Mouse (Mus musculus): ENCODE measurements at regions not wholly inside any gene's neighbourhood (a gene's known extent, or its start where the extent isn't known, plus 50 kb on each side); places are given as distances from the start of the nearest gene placed in this dataset.
A peak's percentile ranks its signal among the peaks of the same experiment; 100 is the strongest.

DNA sequence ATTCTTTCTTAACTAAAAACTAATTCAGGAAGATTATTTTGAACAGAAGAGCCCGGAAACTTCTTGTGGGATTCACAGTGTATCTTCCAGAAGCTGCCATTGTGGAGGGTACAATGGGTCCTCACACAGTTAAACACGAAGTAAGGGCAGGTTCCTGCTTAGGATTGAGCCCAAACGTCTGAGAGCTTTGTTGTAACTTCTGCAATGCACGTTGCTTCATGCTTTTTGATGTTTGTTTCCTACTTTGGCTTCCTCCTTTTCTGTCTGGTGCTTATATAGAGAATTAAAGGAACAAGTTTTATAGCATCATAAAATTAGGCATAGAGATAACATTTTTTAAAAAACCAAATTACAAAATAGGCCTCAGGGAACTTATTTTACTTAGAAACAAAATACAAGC, 235.3 kb upstream of the Chl1 start:
- TF ChIP-seq CHD1 (IDR thresholded peaks at IDR 0.05; ENCODE audit: low read depth, low read length), result no peak
- TF ChIP-seq NELFE (IDR thresholded peaks at IDR 0.05; ENCODE audit: low read depth, low read length), result no peak
- TF ChIP-seq KAT2A (conservative IDR thresholded peaks at IDR 0.05; ENCODE audit: low read depth, low read length), result no peak
- no peak for TF ChIP-seq TCF12 (IDR thresholded peaks at IDR 0.05; ENCODE audit: low read depth, low read length)
- TF ChIP-seq POLR2AphosphoS2 (IDR thresholded peaks at IDR 0.05; ENCODE audit: low read length), result no peak
- TF ChIP-seq ETS1 (IDR thresholded peaks at IDR 0.05; ENCODE audit: low read depth, low read length), result no peak
- TF ChIP-seq ZNF384 (IDR thresholded peaks at IDR 0.05; ENCODE audit: low read depth, low read length), result no peak
- no peak for TF ChIP-seq EP300 (IDR thresholded peaks at IDR 0.05; ENCODE audit: low read depth in 1 of 2, low read length in 2 of 2)
- no peak for TF ChIP-seq ZC3H11A (IDR thresholded peaks at IDR 0.05; ENCODE audit: low read depth, low read length)
- TF ChIP-seq RCOR1 (IDR thresholded peaks at IDR 0.05; ENCODE audit: low read depth, low read length), result no peak
- TF ChIP-seq CHD2 (IDR thresholded peaks at IDR 0.05; ENCODE audit: low read length), result no peak
- TF ChIP-seq MAX (IDR thresholded peaks at IDR 0.05; ENCODE audit: low read length), result no peak
- TF ChIP-seq CTCF (IDR thresholded peaks at IDR 0.05 in 2 of 3, conservative IDR thresholded peaks at IDR 0.05 in 1 of 3; ENCODE audit: control insufficient read depth in 1 of 3, insufficient read depth in 1 of 3, low read depth in 2 of 3, low read length in 3 of 3, poor library complexity in 1 of 3, severe bottlenecking in 1 of 3), result no peak
- no peak for TF ChIP-seq POLR2AphosphoS5 (IDR thresholded peaks at IDR 0.05; ENCODE audit: borderline replicate concordance, low read depth, low read length)
- no peak for TF ChIP-seq USF1 (IDR thresholded peaks at IDR 0.05; ENCODE audit: low read depth, low read length)
- no peak for TF ChIP-seq SIN3A (IDR thresholded peaks at IDR 0.05; ENCODE audit: low read length)
- TF ChIP-seq HCFC1 (IDR thresholded peaks at IDR 0.05; ENCODE audit: low read depth, low read length), result no peak
- no peak for TF ChIP-seq MAZ (IDR thresholded peaks at IDR 0.05; ENCODE audit: low read depth, low read length)
- TF ChIP-seq SMC3 (IDR thresholded peaks at IDR 0.05; ENCODE audit: low read depth, low read length), result no peak
- H3K4me3 ChIP-seq (ENCODE audit: control insufficient read depth in 1 of 2, insufficient read depth in 1 of 2, low read depth in 2 of 2, low read length in 2 of 2), result no peak overlapping the region
- no peaks in the 10 kb centered on the region for H3K4me1 ChIP-seq (ENCODE audit: control insufficient read depth in 1 of 2, insufficient read depth in 2 of 2, low read length in 2 of 2)
- no peaks in the 10 kb centered on the region for H3K9me3 ChIP-seq (replicated peaks; ENCODE audit: insufficient read depth, low read length)
- H3K9ac ChIP-seq (ENCODE audit: control insufficient read depth, low read depth, low read length, poor library complexity, severe bottlenecking), result no peak overlapping the region
- no peak overlapping the region for H3K27ac ChIP-seq (ENCODE audit: control insufficient read depth, low read depth, low read length)
- no peak for DNase-seq (ENCODE audit: low read depth, low spot score)
- no peaks in the 10 kb centered on the region for H3K79me2 ChIP-seq (ENCODE audit: control insufficient read depth, insufficient read depth, low read length, poor library complexity)
- no peaks in the 10 kb centered on the region for H3K36me3 ChIP-seq (ENCODE audit: control insufficient read depth in 1 of 2, insufficient read depth in 2 of 2, low read length in 2 of 2)
- no peaks in the 10 kb centered on the region for H3K27me3 ChIP-seq (ENCODE audit: control insufficient read depth in 1 of 2, insufficient read depth in 2 of 2, low read length in 2 of 2)

- Histone ChIP-seq H3K4me1 (ENCODE audit: control insufficient read depth in 1 of 2, insufficient read depth in 2 of 2, low read length in 2 of 2) (no peaks in the 10 kb centered on the region), H3K9ac (ENCODE audit: control insufficient read depth, low read depth, low read length, poor library complexity, severe bottlenecking) (no peak overlapping the region), H3K9me3 (replicated peaks; ENCODE audit: insufficient read depth, low read length) (no peaks in the 10 kb centered on the region), H3K27ac (ENCODE audit: control insufficient read depth, low read depth, low read length) (no peak overlapping the region), H3K36me3 (ENCODE audit: control insufficient read depth in 1 of 2, insufficient read depth in 2 of 2, low read length in 2 of 2) (no peaks in the 10 kb centered on the region), H3K4me3 (ENCODE audit: control insufficient read depth in 1 of 2, insufficient read depth in 1 of 2, low read depth in 2 of 2, low read length in 2 of 2) (no peak overlapping the region), H3K27me3 (ENCODE audit: control insufficient read depth in 1 of 2, insufficient read depth in 2 of 2, low read length in 2 of 2) (no peaks in the 10 kb centered on the region), H3K79me2 (ENCODE audit: control insufficient read depth, insufficient read depth, low read length, poor library complexity) (no peaks in the 10 kb centered on the region)
- TF ChIP-seq MAX (IDR thresholded peaks at IDR 0.05; ENCODE audit: low read length), result no peak
- peak; percentile 22 for TF ChIP-seq RAD21 (IDR thresholded peaks at IDR 0.05; ENCODE audit: low read depth, low read length)
- TF ChIP-seq SMC3 (IDR thresholded peaks at IDR 0.05; ENCODE audit: low read depth, low read length), result peak; percentile 54
- TF ChIP-seq CTCF (IDR thresholded peaks at IDR 0.05 in 2 of 3, conservative IDR thresholded peaks at IDR 0.05 in 1 of 3; ENCODE audit: control insufficient read depth in 1 of 3, insufficient read depth in 1 of 3, low read depth in 2 of 3, low read length in 3 of 3, poor library complexity in 1 of 3, severe bottlenecking in 1 of 3), result peak in 1 of 3 experiments; percentile 43; a peak in 3 of 6 replicates
- TF ChIP-seq SIN3A (IDR thresholded peaks at IDR 0.05; ENCODE audit: low read length), result no peak
- peak; percentile 11 for DNase-seq (ENCODE audit: low read depth, low spot score)
Observed at GRCm38 (mm10) chr6:103275476-103275875, 234.9 kb upstream of the Chl1 start.

Measured in MEL (cell line).